Mouse (Mus musculus): ENCODE measurements around the gene Gm8369.
"Not testable (repeated sequence)": the region's sequence is repeated elsewhere in the genome, so short reads cannot be mapped to it uniquely, and the experiment has no call there.

Gene Gm8369

DNA sequence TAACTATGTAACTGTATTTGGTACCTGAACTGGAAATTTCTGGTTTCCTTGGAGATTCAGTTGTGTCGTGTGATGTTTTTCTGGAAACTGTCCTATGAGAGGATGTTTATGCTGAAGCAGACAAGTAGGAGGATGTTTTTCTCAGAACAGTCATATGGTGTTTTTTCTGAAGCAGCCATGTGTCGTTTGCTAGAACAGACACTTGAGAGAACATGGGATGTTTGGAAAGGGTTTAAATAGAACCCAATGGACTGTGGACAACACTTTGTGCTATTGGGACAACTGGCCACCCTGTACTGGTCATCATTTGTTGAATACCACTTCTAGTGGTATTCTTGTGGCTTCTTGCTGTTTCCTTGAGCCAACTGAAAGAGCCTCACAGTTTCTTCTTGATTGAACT is at the start of gene Gm8369:
Gene Gm8369, plus strand, starts transcription at position 193 of the 400 bp plus-strand sequence.
- in situ Hi-C loops (cut with MboI; ENCODE audit: low pct_unique_long_range_greater_than_20kb in 1 of 2, low sequenced_read_pairs in 2 of 2, unreplicated experiment in 1 of 2) = no loop called here

DNA sequence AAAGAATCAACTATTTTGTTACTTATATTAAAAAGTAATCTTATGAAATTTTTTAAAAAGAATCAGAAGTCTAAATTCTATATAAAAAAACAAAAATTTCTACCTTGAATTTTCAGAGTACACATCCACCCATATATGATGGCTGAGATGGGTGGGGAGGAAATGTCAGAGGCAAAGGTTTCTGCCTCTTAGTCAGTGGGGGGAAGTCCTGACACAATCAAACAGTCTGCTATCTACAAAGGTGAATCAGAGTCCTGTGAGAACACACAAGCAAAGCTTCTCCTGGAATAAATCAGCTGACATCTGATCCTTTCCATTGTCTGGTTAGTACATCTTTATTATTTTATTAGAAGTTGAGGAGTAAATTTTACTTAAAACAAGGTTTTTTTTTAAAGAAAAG is 42.4 kb upstream of the Gm8369 start, which contains the start of gene Ms4a4b:
Gene Ms4a4b, plus strand, starts transcription at position 216 of the 400 bp plus-strand sequence.
- in situ Hi-C loops (cut with MboI; ENCODE audit: low pct_unique_long_range_greater_than_20kb in 1 of 2, low sequenced_read_pairs in 2 of 2, unreplicated experiment in 1 of 2) = no loop called here

DNA sequence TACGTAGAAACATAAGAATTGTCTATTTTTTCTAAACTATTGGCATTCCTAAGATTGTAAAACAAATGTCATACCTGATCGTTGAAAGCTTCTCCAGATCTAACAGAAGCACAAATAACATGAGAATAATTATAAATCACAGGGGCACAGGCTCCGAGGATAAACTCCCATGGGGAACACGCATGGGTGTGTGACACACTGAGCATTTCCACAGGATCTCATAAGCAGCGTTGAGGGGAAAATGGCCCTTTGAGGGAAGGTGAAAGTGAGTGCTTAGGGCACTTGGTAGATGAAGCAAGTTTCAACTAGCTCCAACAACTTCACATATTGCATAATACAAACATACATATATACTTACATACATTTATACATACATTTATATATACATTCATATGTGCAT is 41.8 kb upstream of the Gm8369 start:
- in situ Hi-C loops (cut with MboI; ENCODE audit: low pct_unique_long_range_greater_than_20kb in 1 of 2, low sequenced_read_pairs in 2 of 2, unreplicated experiment in 1 of 2) = no loop called here

DNA sequence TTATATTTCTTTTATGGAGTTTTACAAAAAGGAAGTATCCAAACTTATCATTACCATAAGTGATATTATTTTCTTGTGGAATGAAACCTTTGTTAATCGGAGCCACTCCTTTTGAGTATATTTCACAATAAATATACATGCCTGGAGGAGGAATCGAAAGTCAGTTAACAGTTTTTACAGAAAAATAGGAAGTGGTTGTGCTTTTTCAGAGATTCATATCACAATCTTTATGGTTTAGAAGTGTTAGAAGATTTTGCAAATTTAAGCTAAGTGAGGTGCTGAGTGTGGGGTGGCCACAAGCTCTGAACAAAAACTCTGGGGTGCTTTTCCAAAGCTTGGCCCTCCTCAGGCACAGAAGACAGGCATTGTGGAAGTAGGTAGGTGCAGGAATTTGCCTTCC is 38.5 kb upstream of the Gm8369 start:
- in situ Hi-C loops (cut with MboI; ENCODE audit: low pct_unique_long_range_greater_than_20kb in 1 of 2, low sequenced_read_pairs in 2 of 2, unreplicated experiment in 1 of 2) = no loop called here

DNA sequence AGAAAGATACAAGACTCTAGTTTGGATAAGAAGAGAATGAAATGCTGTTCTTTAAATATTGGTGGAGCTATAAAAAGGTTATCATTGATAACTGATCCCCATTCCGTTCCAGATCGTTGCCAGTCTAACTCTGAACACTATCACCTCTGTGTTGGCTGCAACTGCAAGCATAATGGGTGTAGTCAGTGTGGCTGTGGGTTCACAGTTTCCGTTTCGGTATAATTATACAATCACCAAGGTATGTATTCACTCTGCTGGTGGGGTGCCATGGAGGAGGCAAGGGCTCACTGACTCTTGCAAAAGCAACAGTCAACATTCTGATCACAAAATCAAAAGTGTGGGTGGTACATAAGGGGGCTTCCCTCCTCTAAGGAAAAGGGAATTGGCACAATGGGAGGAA is 26.7 kb upstream of the Gm8369 start:
- in situ Hi-C loops (cut with MboI; ENCODE audit: low pct_unique_long_range_greater_than_20kb in 1 of 2, low sequenced_read_pairs in 2 of 2, unreplicated experiment in 1 of 2) = not testable (repeated sequence)

GRCm38 (mm10) chr19:11464795-11465194 is 20.9 kb upstream of the Gm8369 start:
- in situ Hi-C loops (cut with MboI; ENCODE audit: low pct_unique_long_range_greater_than_20kb in 1 of 2, low sequenced_read_pairs in 2 of 2, unreplicated experiment in 1 of 2) = not testable (repeated sequence)

DNA sequence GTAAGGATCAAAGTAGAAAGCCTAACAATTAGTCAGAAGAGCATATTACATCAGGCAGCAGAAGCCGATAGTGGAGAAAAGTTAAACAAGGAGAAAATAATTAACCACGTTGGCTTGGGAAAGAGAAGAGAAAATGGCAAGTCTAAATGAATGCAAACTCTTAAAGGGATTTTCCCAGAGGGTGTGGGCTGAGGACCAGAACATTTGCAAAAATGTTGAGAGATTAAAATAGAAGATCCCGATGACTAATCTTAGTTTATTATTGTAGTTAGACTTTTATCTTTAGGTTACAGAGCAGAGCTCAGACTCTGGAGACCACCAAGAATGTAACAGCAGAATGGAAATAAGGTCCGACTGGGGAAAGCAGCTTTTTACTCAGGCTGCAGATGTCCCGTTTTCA is 19.3 kb upstream of the Gm8369 start:
- in situ Hi-C loops (cut with MboI; ENCODE audit: low pct_unique_long_range_greater_than_20kb in 1 of 2, low sequenced_read_pairs in 2 of 2, unreplicated experiment in 1 of 2) = no loop called here

DNA sequence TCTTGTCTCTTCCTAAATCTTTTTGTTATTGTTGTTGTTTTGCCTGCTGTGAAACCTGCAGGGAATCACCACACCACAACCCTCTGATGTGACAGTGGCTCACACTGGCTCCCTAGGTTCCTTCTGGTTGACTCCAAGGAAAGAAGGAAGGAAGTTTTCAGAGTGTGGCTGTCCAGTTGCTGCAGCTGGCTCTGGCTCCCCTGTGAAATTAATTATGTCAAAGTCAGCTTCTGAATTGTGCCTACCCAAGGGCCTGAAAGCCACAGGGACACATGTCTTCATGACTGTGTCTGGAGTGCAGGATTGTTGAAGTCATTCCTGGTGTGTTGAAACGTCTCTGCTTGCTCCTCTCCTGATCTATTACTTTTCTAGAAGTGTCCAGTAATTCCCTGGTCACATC is 17.4 kb upstream of the Gm8369 start:
- in situ Hi-C loops (cut with MboI; ENCODE audit: low pct_unique_long_range_greater_than_20kb in 1 of 2, low sequenced_read_pairs in 2 of 2, unreplicated experiment in 1 of 2) = not testable (repeated sequence)

- in situ Hi-C loops (cut with MboI; ENCODE audit: low pct_unique_long_range_greater_than_20kb in 1 of 2, low sequenced_read_pairs in 2 of 2, unreplicated experiment in 1 of 2) = not testable (repeated sequence)
Observed at GRCm38 (mm10) chr19:11469215-11469614, 16.5 kb upstream of the Gm8369 start, which contains the start of gene Ms4a6c. Gene Ms4a6c, plus strand, starts transcription at chr19:11469366.

GRCm38 (mm10) chr19:11479714-11480113 is 6.0 kb upstream of the Gm8369 start:
- in situ Hi-C loops (cut with MboI; ENCODE audit: low pct_unique_long_range_greater_than_20kb in 1 of 2, low sequenced_read_pairs in 2 of 2, unreplicated experiment in 1 of 2) = no loop called here

GRCm38 (mm10) chr19:11482684-11483083 is 3.1 kb upstream of the Gm8369 start:
- in situ Hi-C loops (cut with MboI; ENCODE audit: low pct_unique_long_range_greater_than_20kb in 1 of 2, low sequenced_read_pairs in 2 of 2, unreplicated experiment in 1 of 2) = no loop called here

GRCm38 (mm10) chr19:11483941-11484340 is 1.8 kb upstream of the Gm8369 start:
- in situ Hi-C loops (cut with MboI; ENCODE audit: low pct_unique_long_range_greater_than_20kb in 1 of 2, low sequenced_read_pairs in 2 of 2, unreplicated experiment in 1 of 2) = no loop called here

GRCm38 (mm10) chr19:11484388-11484787 is 1.4 kb upstream of the Gm8369 start:
- in situ Hi-C loops (cut with MboI; ENCODE audit: low pct_unique_long_range_greater_than_20kb in 1 of 2, low sequenced_read_pairs in 2 of 2, unreplicated experiment in 1 of 2) = no loop called here

DNA sequence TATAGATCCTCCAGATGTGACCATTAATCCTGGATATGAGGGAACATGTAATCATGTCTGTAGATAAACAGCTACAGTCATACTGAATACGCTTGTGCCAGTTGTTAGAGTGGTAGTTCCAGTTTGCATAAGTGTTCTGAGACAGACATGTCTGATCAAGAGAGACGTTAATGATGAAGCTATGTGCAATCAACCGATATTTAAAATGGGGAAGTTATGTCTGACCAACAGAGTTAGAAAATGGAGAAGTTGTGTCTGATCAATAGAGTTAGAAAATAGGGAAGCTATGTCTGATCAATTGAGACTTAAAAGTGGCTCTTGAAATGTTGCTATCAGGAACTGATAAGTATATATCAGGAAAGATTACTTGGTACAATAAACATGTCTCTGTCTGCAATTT is 472 bp upstream of the Gm8369 start:
- in situ Hi-C loops (cut with MboI; ENCODE audit: low pct_unique_long_range_greater_than_20kb in 1 of 2, low sequenced_read_pairs in 2 of 2, unreplicated experiment in 1 of 2) = no loop called here

DNA sequence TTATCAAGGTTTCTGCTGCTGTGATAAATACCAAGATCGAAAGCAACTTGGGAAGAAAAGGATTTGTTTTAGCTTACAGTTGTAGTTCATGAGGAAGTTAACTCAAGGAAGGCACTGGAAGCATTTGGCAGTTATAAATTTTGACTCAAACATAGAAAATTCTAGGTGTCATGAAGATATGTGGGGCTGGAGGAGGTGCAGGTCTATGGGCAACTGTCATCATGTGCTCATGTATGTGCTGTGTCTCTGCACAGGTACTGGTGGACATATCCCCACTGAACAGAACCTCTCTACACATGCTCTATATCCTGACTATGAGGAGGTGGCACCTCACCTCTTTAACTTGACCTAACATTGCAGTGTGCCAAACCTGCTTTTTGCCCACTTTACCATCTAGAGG is 861 bp downstream of the Gm8369 start:
- in situ Hi-C loops (cut with MboI; ENCODE audit: low pct_unique_long_range_greater_than_20kb in 1 of 2, low sequenced_read_pairs in 2 of 2, unreplicated experiment in 1 of 2) = no loop called here

- in situ Hi-C loops (cut with MboI; ENCODE audit: low pct_unique_long_range_greater_than_20kb in 1 of 2, low sequenced_read_pairs in 2 of 2, unreplicated experiment in 1 of 2) = no loop called here
Observed at GRCm38 (mm10) chr19:11491406-11492189, 5.9 kb downstream of the Gm8369 start.

GRCm38 (mm10) chr19:11492671-11493070 is 6.9 kb downstream of the Gm8369 start:
- in situ Hi-C loops (cut with MboI; ENCODE audit: low pct_unique_long_range_greater_than_20kb in 1 of 2, low sequenced_read_pairs in 2 of 2, unreplicated experiment in 1 of 2) = no loop called here

- in situ Hi-C loops (cut with MboI; ENCODE audit: low pct_unique_long_range_greater_than_20kb in 1 of 2, low sequenced_read_pairs in 2 of 2, unreplicated experiment in 1 of 2) = no loop called here
Observed at GRCm38 (mm10) chr19:11494519-11494918, 8.8 kb downstream of the Gm8369 start.

DNA sequence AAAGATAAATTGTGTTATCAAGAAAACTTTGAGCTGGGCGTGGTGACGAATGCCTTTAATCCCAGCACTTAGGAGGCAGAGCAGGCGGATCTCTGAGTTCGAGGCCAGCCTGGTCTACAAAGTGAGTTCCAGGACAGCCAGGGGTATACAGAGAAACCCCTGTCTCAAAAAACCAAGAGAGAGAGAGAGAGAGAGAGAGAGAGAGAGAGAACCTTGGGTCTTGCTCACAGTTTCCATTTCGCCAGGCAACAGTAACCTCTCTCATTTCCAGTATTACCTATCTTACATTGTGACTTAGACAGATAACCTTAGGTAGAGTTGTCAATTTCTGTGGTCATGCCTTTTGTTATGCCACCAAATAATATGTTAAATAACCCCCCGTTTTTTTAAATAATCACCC is 10.6 kb downstream of the Gm8369 start:
- in situ Hi-C loops (cut with MboI; ENCODE audit: low pct_unique_long_range_greater_than_20kb in 1 of 2, low sequenced_read_pairs in 2 of 2, unreplicated experiment in 1 of 2) = no loop called here

- in situ Hi-C loops (cut with MboI; ENCODE audit: low pct_unique_long_range_greater_than_20kb in 1 of 2, low sequenced_read_pairs in 2 of 2, unreplicated experiment in 1 of 2) = not testable (repeated sequence)
Observed at GRCm38 (mm10) chr19:11497300-11497699, 11.6 kb downstream of the Gm8369 start.

All from mouse embryonic stem cell (cell line).